Mouse (Mus musculus): Measurements from ENCODE around the gene Tmem217.

DNA sequence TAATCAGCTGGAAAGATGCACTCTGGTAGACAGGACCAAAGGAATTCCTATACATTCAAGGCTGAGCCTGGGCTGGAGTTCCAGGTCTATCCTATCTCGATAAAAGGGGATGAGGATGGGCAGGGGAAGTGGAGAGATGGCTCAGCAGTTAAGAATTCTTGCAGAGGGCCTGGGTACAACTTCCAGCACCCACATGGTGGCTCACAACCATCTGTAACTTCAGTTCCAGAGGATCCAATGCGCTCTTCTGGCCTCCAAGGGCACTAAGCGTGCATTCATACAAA lies 55.2 kb downstream of the Tmem217 start:
- TF ChIP-seq MAFK (IDR thresholded peaks at IDR 0.05; ENCODE audit: borderline replicate concordance, low read depth, low read length) (no peak), ZMIZ1 (IDR thresholded peaks at IDR 0.05; ENCODE audit: low read depth, low read length) (no peak), MYB (IDR thresholded peaks at IDR 0.05; ENCODE audit: low read depth, low read length) (no peak), USF2 (IDR thresholded peaks at IDR 0.05; ENCODE audit: borderline replicate concordance in 1 of 2, insufficient read depth in 1 of 2, low read depth in 1 of 2, low read length in 2 of 2) (no peak), USF1 (IDR thresholded peaks at IDR 0.05; ENCODE audit: low read depth, low read length) (no peak), POLR2A (IDR thresholded peaks at IDR 0.05; ENCODE audit: control insufficient read depth in 1 of 2, insufficient read depth in 1 of 2, low read depth in 1 of 2, low read length in 2 of 2, poor library complexity in 1 of 2) (no peak), MXI1 (IDR thresholded peaks at IDR 0.05; ENCODE audit: low read depth, low read length) (no peak), BHLHE40 (IDR thresholded peaks at IDR 0.05; ENCODE audit: borderline replicate concordance, low read depth, low read length) (no peak)
